Mouse (Mus musculus) limb, embryonic 12.5 days (tissue): ENCODE data around the gene Ctr9. TPM values are rescaled to one million over a fixed set of nuclear protein-coding genes. Genes with fewer than 3 reads are reported as not detected.

Source experiments
- ATAC-seq: fragments of 200-750 bp; cut with Nextera tagmentation; 2 replicates; pipeline ENCODE4 v1.8.0; 2017; ENCODE audit warnings: low read depth, moderate TSS enrichment; ENCODE audit not compliant: insufficient number of reproducible peaks, insufficient read depth, low FRiP score, low TSS enrichment
- H3K27ac ChIP-seq: fragments of 300-500 bp; sonication (generic); 2 replicates; pipeline ENCODE4 v1.5.1; 2016; ENCODE audit warnings: mild to moderate bottlenecking, moderate library complexity
- H3K27me3 ChIP-seq: fragments of 300-500 bp; sonication (generic); 2 replicates; pipeline ENCODE4 v1.6.1; 2016; ENCODE audit warnings: mild to moderate bottlenecking, moderate library complexity
- H3K36me3 ChIP-seq: fragments of 300-500 bp; sonication (generic); 2 replicates; pipeline ENCODE4 v1.6.1; 2016; ENCODE audit warnings: mild to moderate bottlenecking, moderate library complexity
- H3K4me1 ChIP-seq: fragments of 300-500 bp; sonication (generic); replicated peaks from 2 replicates; pipeline ENCODE4 v1.6.1; 2016
- H3K4me2 ChIP-seq: fragments of 300-500 bp; sonication (generic); 2 replicates; pipeline ENCODE4 v1.6.1; 2016; ENCODE audit warnings: mild to moderate bottlenecking, moderate library complexity
- H3K4me3 ChIP-seq: fragments of 300-500 bp; sonication (generic); replicated peaks from 2 replicates; pipeline ENCODE4 v1.5.1; 2016; ENCODE audit warnings: mild to moderate bottlenecking
- H3K9ac ChIP-seq: fragments of 300-500 bp; sonication (generic); replicated peaks from 2 replicates; pipeline ENCODE4 v1.6.1; 2016; ENCODE audit warnings: mild to moderate bottlenecking, moderate library complexity
- H3K9me3 ChIP-seq: fragments of 300-500 bp; sonication (generic); 2 replicates; pipeline ENCODE4 v1.6.1; 2016; ENCODE audit warnings: mild to moderate bottlenecking, moderate library complexity
- WGBS: fragments of 180-500 bp; shearing (Covaris S2); methylation state at CpG from one replicate; pipeline ENCODE4 v1.1.7; 2016; 5-methylcytosine and 5-hydroxymethylcytosine counted together
- polyA plus RNA-seq: library from polyadenylated mRNA; unstranded; fragments of >200 nt; fragmentation: Nextera tagmentation; extraction: Ambion mirVana; gene quantifications from 2 replicates; pipeline ENCODE4 v1.2.1, GENCODE M21; 2016

The Ctr9 gene
- polyA plus RNA-seq, 1 experiment from 2014 or later: 91.9 TPM

DNA sequence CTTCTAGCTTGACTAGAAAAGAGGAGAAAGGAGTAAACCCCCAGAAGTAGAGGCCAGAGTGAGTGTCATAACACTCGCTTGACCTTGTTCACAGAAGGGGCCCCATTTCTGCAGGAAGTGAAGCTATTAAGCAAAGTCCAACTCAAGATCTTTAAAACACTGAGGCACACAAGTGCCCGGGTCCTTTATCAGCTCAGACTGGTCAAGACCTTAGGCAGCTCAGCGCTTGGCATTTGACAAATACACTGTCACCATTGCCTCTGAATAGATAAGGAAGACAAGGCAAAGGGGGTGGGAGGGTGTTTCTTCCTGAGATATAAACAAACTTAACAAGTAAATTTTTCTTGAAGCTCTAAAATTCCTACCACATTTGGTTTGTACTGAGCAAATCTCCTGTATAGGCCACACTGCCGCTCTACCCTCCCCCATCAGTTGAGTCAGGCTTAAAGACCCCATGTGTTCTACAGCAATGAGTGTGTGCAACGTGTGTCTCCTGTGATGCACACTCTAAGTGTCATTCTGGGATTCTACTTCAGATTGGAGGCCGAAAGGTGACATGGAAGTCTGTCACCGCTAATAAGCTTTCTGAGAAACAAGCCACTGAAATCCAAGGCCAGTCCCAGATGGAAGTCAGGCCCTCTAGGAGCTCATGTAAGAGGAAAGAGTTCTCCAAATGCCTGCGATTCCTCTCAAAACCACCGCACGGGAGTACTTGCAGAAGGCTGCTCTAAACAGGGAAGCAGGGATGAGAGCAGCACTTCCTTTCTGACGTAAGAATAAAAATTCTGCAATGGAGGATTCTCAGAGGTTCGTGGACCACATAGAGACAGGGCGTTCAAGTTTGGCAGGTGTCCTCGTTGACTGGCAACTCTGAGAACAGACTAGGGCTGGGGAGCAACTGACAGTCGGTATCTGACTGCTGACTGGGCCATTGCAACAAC, 29.6 kb upstream of the Ctr9 start:
- Histone ChIP-seq H3K36me3 (no peaks in the 10 kb centered on the region), H3K4me1 (no peaks in the 10 kb centered on the region), H3K9me3 (no peaks in the 10 kb centered on the region), H3K9ac (no peak overlapping the region), H3K4me2 (no peak overlapping the region), H3K4me3 (no peak overlapping the region), H3K27me3 (no peaks in the 10 kb centered on the region), H3K27ac (no peak overlapping the region)
- no peak for ATAC-seq
- WGBS: 81% methylated on average over 15 of the region's 15 CpGs

DNA sequence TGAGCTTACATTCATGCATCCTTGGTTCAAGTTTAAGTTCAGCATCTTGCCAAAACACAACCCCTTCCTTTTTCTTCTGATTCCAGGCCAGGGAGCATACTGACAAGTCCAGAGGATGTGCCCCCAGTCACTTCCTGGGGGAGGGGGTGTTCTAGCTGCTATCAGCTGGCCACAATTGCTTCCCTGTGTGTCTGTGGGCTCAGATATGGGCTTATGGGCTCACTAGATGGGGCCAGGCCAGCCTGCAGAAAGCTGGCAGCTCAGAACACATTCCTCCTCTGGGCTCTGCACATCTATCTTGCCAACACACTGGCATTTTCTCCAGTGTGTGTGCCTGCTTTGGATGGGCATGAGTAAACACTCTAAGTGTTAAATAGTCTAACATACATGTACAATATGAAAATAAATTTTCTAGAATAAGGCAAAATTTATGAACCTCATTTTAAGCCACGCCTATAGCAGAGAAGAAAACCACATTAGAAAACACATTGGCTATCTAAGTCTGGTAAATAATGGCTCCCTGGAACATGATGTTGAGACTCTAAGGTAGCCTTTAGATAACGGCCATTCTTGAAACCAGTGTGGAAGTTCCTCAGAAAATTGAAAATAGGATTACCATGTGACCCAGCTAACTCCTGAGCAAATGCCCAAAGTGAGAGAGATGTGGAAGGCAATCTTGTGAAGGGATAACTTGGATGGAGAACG, 24.5 kb upstream of the Ctr9 start:
- 81% methylated on average over 3 of the region's 3 CpGs for WGBS
- Histone ChIP-seq H3K9ac (no peak overlapping the region), H3K4me1 (no peaks in the 10 kb centered on the region), H3K27me3 (no peaks in the 10 kb centered on the region), H3K4me2 (no peak overlapping the region), H3K27ac (no peak overlapping the region), H3K9me3 (no peaks in the 10 kb centered on the region), H3K4me3 (no peak overlapping the region), H3K36me3 (no peaks in the 10 kb centered on the region)
- ATAC-seq: no peak

GRCm38 (mm10) chr7:111014039-111014605, 14.6 kb upstream of the Ctr9 start:
- WGBS: 79% methylated on average over 7 of the region's 7 CpGs
- no peaks in the 10 kb centered on the region for H3K4me1 ChIP-seq
- no peak overlapping the region for H3K4me3 ChIP-seq
- H3K27ac ChIP-seq: no peak overlapping the region
- H3K9me3 ChIP-seq: no peaks in the 10 kb centered on the region
- H3K4me2 ChIP-seq: no peak overlapping the region
- H3K9ac ChIP-seq: no peak overlapping the region
- H3K36me3 ChIP-seq: no peaks in the 10 kb centered on the region
- no peak for ATAC-seq
- no peaks in the 10 kb centered on the region for H3K27me3 ChIP-seq

GRCm38 (mm10) chr7:111014893-111015292, 13.9 kb upstream of the Ctr9 start:
- Histone ChIP-seq H3K27me3 (no peaks in the 10 kb centered on the region), H3K4me1 (no peaks in the 10 kb centered on the region), H3K4me3 (no peak overlapping the region), H3K9ac (no peak overlapping the region), H3K4me2 (no peak overlapping the region), H3K9me3 (no peaks in the 10 kb centered on the region), H3K27ac (no peak overlapping the region), H3K36me3 (no peaks in the 10 kb centered on the region)
- ATAC-seq: peak; percentile 56; the same call in 1 of the 2 replicates
- 31% methylated on average over 5 of the region's 5 CpGs for WGBS

GRCm38 (mm10) chr7:111015731-111016130, 13.0 kb upstream of the Ctr9 start:
- no peaks in the 10 kb centered on the region for H3K36me3 ChIP-seq
- no peaks in the 10 kb centered on the region for H3K27me3 ChIP-seq
- no peaks in the 10 kb centered on the region for H3K9me3 ChIP-seq
- H3K27ac ChIP-seq: no peak overlapping the region
- no peak for ATAC-seq
- H3K4me2 ChIP-seq: no peak overlapping the region
- no peak overlapping the region for H3K9ac ChIP-seq
- WGBS: 75% methylated on average over 5 of the region's 5 CpGs
- H3K4me3 ChIP-seq: no peak overlapping the region
- H3K4me1 ChIP-seq: no peaks in the 10 kb centered on the region

DNA sequence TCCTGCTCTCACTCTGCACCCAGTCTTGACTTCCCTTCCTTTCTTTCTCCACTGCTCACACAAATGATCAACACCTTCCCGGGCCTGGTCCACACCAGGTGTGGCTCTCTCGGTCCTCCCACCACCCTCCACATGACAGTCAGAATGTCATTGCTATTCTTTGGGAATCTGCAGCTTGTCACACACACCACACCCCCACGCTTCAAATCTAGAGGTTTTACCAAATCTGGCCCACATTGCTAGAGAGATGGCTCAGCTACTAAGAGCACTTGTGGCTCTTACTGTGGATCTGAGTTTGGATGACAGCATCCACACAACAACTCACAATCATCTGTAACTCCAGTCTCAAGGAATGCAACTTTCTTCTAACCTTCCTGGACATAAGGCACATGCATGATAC, 11.8 kb upstream of the Ctr9 start:
- H3K4me3 ChIP-seq: no peak overlapping the region
- no peak for ATAC-seq
- no peaks in the 10 kb centered on the region for H3K27me3 ChIP-seq
- H3K9ac ChIP-seq: no peak overlapping the region
- 76% methylated on average over 3 of the region's 3 CpGs for WGBS
- H3K4me2 ChIP-seq: no peak overlapping the region
- no peak overlapping the region for H3K27ac ChIP-seq
- no peaks in the 10 kb centered on the region for H3K4me1 ChIP-seq
- no peaks in the 10 kb centered on the region for H3K36me3 ChIP-seq
- no peaks in the 10 kb centered on the region for H3K9me3 ChIP-seq

DNA sequence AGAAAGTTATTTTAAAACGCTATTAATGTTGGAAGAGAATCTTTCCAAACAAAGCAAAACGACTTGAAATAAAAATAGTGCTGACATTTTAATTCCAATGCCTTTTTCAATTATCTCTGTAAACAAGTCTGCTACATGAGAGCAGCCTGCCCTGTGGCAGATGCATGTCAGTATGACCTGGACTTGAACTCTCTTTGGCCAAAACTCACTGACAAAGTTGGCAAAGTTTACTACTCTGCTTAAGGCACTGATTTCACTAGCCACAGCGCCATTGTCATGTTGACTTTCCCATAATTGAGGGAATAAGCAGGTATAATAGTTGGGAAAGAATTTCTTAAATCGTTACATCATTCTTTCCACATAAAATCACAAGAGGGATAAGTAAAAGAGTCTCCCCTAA, 7.9 kb upstream of the Ctr9 start:
- no peaks in the 10 kb centered on the region for H3K36me3 ChIP-seq
- no peak overlapping the region for H3K4me2 ChIP-seq
- H3K4me1 ChIP-seq: 0 out of 2 replicates have a peak, but pooled peaks cover 4% of the 10 kb centered on the region
- no peak for ATAC-seq
- H3K27me3 ChIP-seq: no peaks in the 10 kb centered on the region
- no peaks in the 10 kb centered on the region for H3K9me3 ChIP-seq
- WGBS: 76% methylated on average over 4 of the region's 4 CpGs
- H3K4me3 ChIP-seq: no peak overlapping the region
- no peak overlapping the region for H3K9ac ChIP-seq
- no peak overlapping the region for H3K27ac ChIP-seq

DNA sequence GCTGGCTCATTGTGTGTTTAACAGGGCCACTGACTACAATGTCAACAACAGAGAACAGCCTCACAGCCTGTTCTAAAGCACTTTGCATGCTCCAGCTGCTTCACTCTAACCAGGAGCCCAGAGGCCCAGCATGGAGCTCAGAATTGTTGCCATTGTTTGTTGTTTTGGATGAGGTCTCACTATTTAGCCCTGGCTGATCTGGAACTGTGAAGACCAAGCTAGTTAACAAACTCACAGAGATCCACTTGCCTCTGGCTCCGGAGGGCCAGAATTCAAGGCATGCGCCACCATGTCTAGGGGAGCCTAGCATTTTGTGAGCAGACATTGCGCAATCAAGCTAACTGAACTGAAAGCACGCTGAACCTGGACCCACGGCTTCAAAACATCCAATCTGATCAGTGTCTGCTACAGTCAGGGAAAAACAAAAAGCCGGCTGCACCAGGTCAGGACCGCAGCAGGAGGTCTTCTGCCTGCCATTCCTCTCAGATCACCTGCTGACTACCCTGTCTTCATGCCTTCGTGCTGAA, 4.6 kb upstream of the Ctr9 start:
- H3K9me3 ChIP-seq: no peaks in the 10 kb centered on the region
- no peak overlapping the region for H3K4me3 ChIP-seq
- no peaks in the 10 kb centered on the region for H3K36me3 ChIP-seq
- no peaks in the 10 kb centered on the region for H3K27me3 ChIP-seq
- H3K4me2 ChIP-seq: no peak overlapping the region
- WGBS: 40% methylated on average over 8 of the region's 8 CpGs
- H3K4me1 ChIP-seq: 0 out of 2 replicates have a peak, but pooled peaks cover 4% of the 10 kb centered on the region
- H3K9ac ChIP-seq: no peak overlapping the region
- peak overlapping the region; percentile 2; the same call in 1 of the 2 replicates for H3K27ac ChIP-seq
- no peak for ATAC-seq

- H3K4me3 ChIP-seq: no peak overlapping the region
- ATAC-seq: no peak
- no peak overlapping the region for H3K9ac ChIP-seq
- no peaks in the 10 kb centered on the region for H3K9me3 ChIP-seq
- H3K4me2 ChIP-seq: no peak overlapping the region
- H3K4me1 ChIP-seq: peaks cover 9% of the 10 kb centered on the region
- WGBS: 60% methylated on average over 4 of the region's 4 CpGs
- H3K27me3 ChIP-seq: no peaks in the 10 kb centered on the region
- no peak overlapping the region for H3K27ac ChIP-seq
- H3K36me3 ChIP-seq: no peaks in the 10 kb centered on the region
These were observed 3.8 kb upstream of the Ctr9 start for GRCm38 (mm10) chr7:111024912-111025311.

DNA sequence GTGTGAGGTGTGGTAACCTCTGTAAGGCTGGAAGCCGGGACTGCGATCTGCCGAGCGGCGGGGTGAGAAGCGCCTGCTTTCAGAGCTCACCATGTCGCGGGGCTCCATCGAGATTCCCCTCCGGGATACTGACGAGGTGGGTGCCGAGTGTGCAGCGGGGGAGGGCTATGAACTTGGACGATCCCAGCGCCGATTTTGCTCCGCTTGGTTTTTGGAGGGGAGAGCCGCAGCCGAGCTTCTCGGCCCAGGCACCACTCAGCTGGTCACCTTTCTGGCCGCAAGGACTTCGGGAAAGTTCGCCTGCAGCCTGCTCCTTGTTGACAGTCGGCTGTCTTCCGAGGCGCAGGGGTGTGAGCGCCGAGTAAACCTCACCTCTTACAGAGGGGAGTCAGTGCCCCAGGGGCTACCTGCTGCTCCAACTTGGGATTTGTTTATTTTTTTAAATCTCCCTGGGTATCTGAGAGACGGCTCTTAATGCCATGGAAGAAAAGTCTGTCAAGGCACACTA, 349 bp downstream of the Ctr9 start:
- H3K4me1 ChIP-seq: peaks cover 11% of the 10 kb centered on the region
- ATAC-seq: no peak; the same call in none of the 2 replicates
- under 1% methylated on average over 29 of the region's 29 CpGs for WGBS

DNA sequence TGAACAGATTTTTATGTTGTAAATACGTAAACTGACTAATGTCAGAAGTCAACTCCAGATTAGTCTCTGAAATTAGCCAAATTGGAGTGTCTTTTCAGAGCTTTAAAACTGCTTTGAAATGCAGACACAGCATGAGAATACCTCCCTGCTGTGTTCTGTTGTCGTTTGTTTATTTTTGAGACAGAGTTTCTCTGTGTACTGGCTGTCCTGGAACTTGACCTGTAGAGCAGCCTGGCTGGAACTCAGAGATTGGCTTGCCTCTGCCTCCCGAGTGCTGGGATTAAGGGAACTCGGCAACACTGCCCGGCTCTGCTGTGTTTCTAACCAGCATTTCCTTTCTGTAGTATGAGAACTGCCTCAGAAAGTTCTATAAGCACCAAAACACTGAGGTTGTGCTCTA, 20.2 kb downstream of the Ctr9 start:
- WGBS: 85% methylated on average over 5 of the region's 5 CpGs
- no peaks in the 10 kb centered on the region for H3K4me1 ChIP-seq
- H3K27ac ChIP-seq: no peak overlapping the region
- H3K27me3 ChIP-seq: no peaks in the 10 kb centered on the region
- no peak overlapping the region for H3K4me3 ChIP-seq
- H3K9ac ChIP-seq: no peak overlapping the region
- no peak overlapping the region for H3K4me2 ChIP-seq
- H3K36me3 ChIP-seq: peaks cover 95% of the 10 kb centered on the region
- no peaks in the 10 kb centered on the region for H3K9me3 ChIP-seq
- no peak for ATAC-seq

More for the DNA sequence above, 349 bp downstream of the Ctr9 start:
- Histone ChIP-seq H3K4me3 (peak overlapping the region; percentile 86), H3K27me3 (no peaks in the 10 kb centered on the region), H3K36me3 (peaks cover 34% of the 10 kb centered on the region), H3K9ac (peak overlapping the region; percentile 80), H3K4me2 (peak overlapping the region; percentile 68), H3K27ac (peak overlapping the region; percentile 85), H3K9me3 (no peaks in the 10 kb centered on the region)
